Mouse (Mus musculus): ENCODE results near the gene Pramef20. TPM values are rescaled to one million over a fixed set of nuclear protein-coding genes. Genes with fewer than 3 reads are reported as not detected.

The Pramef20 gene
- polyA plus RNA-seq (2012; rRNA removed): not detected in 2 replicates

DNA sequence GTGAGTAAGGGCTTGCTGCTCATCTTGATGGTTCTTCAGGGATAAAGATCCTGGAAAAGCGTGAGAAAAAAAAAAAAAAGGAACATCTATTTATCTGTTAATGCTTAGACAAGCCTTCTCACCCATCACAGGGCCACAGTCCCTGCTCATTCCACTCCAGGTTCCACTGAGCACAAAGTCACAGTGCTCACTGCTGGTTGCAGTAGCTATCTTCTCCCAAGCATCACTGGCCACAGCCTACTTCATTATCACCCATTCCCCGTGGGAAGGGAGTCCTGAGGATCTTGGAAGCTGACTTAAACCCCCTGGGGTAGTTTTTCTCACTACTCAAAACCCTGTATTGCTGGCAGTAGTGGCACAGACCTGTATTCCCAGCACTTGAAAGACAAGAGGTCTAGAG is at the start of gene Pramef20:
Pramef20 (minus strand) TSS at position 23 of the 400 bp plus-strand sequence.

DNA sequence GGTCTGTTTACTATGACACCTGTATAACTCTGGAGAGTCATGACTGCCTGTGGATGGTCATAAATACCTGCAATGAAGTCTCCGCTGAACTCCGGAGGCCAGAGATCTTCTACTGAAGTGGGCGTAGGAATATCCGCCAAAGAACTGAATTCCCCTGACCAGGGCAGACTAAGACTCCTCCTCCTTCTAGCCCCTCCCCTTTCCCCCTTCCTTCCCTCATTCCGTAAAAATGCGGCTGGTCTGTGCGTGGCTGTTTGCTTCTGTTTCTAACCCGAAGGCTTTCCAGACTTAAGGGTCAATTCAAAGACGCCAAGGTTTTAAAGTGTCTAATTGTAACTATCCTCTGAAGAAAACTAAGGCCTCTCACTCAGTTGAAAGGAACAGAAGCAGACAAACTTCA is 30.6 kb upstream of the Pramef20 start, which contains the start of gene Pramef12:
Pramef12 (minus strand) TSS at position 175 of the 400 bp plus-strand sequence.

GRCm38 (mm10) chr4:144357642-144358041 is 20.1 kb downstream of the Pramef20 start, which contains the start of gene Gm13119:
Gm13119 (plus strand) TSS chr4:144357942.

GRCm38 (mm10) chr4:144329949-144330348 is 47.8 kb downstream of the Pramef20 start, which contains the start of gene Gm13128:
Gm13128 (plus strand) TSS chr4:144330249.

Other genes with a start within 250 kb of the Pramef20 start
- gene Oog3, start 215.3 kb downstream of the Pramef20 start, polyA plus RNA-seq (2012; rRNA removed): not detected in 2 replicates
- gene Oog2, start 187.2 kb downstream of the Pramef20 start, polyA plus RNA-seq (2012; rRNA removed): not detected in 2 replicates
- gene C87977, start 164.6 kb downstream of the Pramef20 start, polyA plus RNA-seq (2012; rRNA removed): not detected in 2 replicates
- not detected in 2 replicates for gene Pramel5, start 97.4 kb downstream of the Pramef20 start, polyA plus RNA-seq (2012; rRNA removed)
- not detected in 2 replicates for gene Gm13128, start 47.7 kb downstream of the Pramef20 start, polyA plus RNA-seq (2012; rRNA removed)
- gene Gm13119, start 20.0 kb downstream of the Pramef20 start, polyA plus RNA-seq (2012; rRNA removed): not detected in 2 replicates
- gene Pramef12, start 30.5 kb upstream of the Pramef20 start, polyA plus RNA-seq (2012; rRNA removed): 0.11 and 0.13 TPM in 2 replicates
- gene 1700012P22Rik, start 60.8 kb upstream of the Pramef20 start, polyA plus RNA-seq (2012; rRNA removed): not detected in 2 replicates
- gene Gm9944, start 75.4 kb upstream of the Pramef20 start, polyA plus RNA-seq (2012; rRNA removed): not detected in 2 replicates
- not detected in 2 replicates for gene Aadacl3, start 85.8 kb upstream of the Pramef20 start, polyA plus RNA-seq (2012; rRNA removed)
- not detected in 2 replicates for gene 9430007A20Rik, start 141.9 kb upstream of the Pramef20 start, polyA plus RNA-seq (2012; rRNA removed)
- not detected in 2 replicates for gene Gm13124, start 187.2 kb upstream of the Pramef20 start, polyA plus RNA-seq (2012; rRNA removed)
- gene Aadacl4, start 235.8 kb upstream of the Pramef20 start, polyA plus RNA-seq (2012; rRNA removed): not detected in 2 replicates

Measured in central nervous system, embryonic 11.5 days (tissue).